Mouse (Mus musculus): Measurements from ENCODE around the gene 4930412O13Rik. TPM values are rescaled to one million over a fixed set of nuclear protein-coding genes. Genes with fewer than 3 reads are reported as not detected.

Gene 4930412O13Rik
- total RNA-seq, 2 experiments from 2014 or later = not detected

DNA sequence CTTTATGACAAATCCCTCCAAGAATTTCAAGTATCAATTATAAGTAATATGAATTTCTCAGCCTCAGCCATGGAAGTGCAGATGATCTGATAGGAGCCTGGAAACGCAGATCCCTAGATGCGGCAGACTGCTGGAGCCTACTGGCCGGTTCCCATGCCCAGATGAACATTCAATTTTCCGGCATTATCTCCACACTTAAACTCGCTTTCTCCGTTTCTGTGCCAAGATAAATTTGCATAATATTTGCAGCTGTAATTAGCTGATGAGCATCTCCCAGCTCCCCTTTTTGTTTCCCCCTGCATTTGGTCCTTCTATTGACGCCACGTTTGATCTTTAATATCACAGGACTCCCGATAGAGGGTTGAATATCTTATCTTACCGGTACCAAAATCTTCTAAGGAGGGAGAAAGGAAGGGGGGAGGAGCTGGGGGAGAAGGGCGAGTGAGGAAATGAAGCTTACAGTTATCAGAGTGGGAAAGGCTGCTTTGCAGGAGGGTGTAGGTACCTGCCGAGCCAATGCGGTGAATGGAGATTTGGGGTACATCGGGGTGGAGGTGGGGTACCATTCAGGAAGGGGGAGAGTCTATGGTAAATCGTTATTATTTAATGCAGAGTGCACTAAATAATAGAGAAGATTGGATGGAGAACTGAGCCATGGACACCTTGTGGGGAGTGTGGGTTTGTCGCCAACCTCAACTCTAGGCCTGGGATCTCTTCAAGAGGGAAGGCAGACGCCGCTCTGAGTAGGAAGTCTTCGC lies 14.0 kb downstream of the 4930412O13Rik start:
- ATAC-seq (ENCODE audit: poor library complexity, severe bottlenecking) = no peak

DNA sequence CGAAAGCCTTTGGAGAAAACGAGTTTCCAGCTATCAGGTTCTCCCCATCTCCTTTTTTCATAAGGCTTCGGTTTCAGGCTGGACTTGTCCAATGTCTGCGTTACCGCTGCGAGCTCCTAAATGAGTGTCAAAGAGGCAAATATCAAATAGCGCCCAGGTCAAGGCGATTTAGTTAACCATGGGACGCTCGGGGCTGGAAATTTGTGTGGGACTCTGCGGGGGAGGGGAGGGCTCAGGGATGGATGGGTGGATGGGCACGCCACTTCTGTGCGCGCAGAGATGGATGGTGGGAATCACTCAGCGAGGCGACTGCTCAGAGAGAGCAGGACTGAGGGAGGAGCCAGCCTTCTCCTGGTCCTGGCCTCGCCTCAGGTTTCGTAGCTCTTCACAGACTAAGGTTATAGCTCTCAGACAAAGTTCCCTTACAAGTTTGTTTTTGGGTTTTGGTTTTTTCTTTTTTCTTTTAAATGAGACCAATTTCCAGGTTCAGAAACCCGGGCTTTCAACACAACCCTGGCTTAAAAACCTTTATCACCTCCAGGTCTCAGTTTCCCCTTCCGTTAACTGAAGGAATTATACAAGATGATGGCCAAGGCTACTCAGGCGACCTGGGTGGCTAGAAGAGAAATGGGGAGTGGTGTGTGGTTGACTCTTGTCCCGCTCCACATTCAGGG lies 15.2 kb downstream of the 4930412O13Rik start:
- no peak for ATAC-seq (ENCODE audit: poor library complexity, severe bottlenecking)

DNA sequence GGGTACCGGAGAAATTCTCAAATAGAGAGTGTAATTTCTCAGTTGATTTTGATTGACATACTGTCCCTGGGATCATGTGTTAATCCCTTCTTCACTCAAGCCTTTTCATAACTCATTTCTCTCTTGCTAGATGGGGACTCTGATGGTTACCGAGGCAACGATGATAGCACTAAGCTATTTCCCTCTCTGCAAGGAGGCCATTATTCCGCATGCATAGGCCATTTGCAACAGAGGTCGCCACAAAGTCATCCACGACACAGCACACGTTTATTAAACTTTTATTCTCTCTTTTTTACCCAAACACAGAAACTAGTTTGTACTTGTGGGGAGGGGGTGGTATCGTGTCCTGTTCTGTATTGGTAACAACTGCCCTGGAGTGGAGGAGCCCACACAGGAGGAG lies 16.8 kb downstream of the 4930412O13Rik start:
- ATAC-seq (ENCODE audit: poor library complexity, severe bottlenecking) = no peak

GRCm38 (mm10) chr2:9903854-9904560 lies 23.0 kb downstream of the 4930412O13Rik start:
- no peak for ATAC-seq (ENCODE audit: poor library complexity, severe bottlenecking)

DNA sequence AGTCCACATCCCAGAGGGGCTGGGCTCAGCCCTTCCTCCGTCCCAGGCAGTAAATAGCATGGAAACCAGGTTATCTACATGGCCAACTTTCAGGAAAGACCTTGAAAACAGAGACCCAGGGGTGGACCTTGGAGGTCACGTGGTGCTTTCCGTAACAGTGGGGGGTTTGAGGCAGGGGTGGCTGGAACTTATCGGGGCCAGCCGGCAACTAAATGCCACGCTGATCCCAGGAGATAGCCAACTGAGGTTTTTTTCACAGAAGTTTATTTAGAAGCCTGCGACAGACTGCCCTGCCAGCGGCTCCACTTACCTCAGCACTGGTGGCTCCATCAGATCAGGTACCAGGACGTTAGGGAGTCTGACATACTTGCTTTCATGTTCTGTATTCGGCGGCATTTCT lies 24.9 kb downstream of the 4930412O13Rik start:
- no peak for ATAC-seq (ENCODE audit: poor library complexity, severe bottlenecking)

GRCm38 (mm10) chr2:9917602-9918001 lies 36.5 kb downstream of the 4930412O13Rik start:
- no peak for ATAC-seq (ENCODE audit: poor library complexity, severe bottlenecking)

- ATAC-seq (ENCODE audit: poor library complexity, severe bottlenecking) = no peak
Measured at GRCm38 (mm10) chr2:9918691-9919471, 37.8 kb downstream of the 4930412O13Rik start.

- ATAC-seq (ENCODE audit: poor library complexity, severe bottlenecking) = peak; percentile 40; the same call in 1 of the 2 replicates
Measured at GRCm38 (mm10) chr2:9926194-9926904, 45.3 kb downstream of the 4930412O13Rik start.

DNA sequence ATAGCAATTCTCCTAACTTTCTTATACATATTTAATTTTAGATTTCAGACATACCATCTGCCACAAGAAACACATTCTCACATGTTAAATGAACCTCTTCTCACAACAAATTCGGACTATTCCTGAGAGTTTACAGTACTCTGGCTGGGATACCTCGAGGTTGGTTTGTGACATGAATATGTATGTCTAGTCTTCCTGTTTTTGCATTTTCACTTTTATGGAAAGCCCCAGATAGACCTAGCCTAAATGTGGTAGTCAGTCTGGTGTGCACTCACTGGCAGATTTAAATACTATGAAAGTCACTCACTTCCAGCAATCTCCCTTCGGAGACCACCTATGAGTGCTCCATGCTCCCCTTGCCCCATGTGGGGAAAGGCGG lies 45.8 kb downstream of the 4930412O13Rik start:
- ATAC-seq (ENCODE audit: poor library complexity, severe bottlenecking) = no peak

Other genes starting within 250 kb of the 4930412O13Rik start
- not detected in 2 replicates for gene 9230102O04Rik, start 8.3 kb downstream of the 4930412O13Rik start, total RNA-seq (2015)
- not detected in 2 replicates for gene 9230102O04Rik, start 8.3 kb downstream of the 4930412O13Rik start, total RNA-seq (2017)
- gene Gata3, start 8.8 kb downstream of the 4930412O13Rik start, total RNA-seq (2015) = 0.45 and 0.98 TPM in 2 replicates
- 0.49 and 1.2 TPM in 2 replicates for gene Gata3, start 8.8 kb downstream of the 4930412O13Rik start, total RNA-seq (2017)
- gene Taf3, start 167.3 kb downstream of the 4930412O13Rik start, total RNA-seq (2015) = 12.5 and 13.3 TPM in 2 replicates
- gene Taf3, start 167.3 kb downstream of the 4930412O13Rik start, total RNA-seq (2017) = 8.7 and 12.6 TPM in 2 replicates
- 493 and 571 TPM in 2 replicates for gene Atp5c1, start 199.3 kb downstream of the 4930412O13Rik start, total RNA-seq (2015)
- gene Atp5c1, start 199.3 kb downstream of the 4930412O13Rik start, total RNA-seq (2017) = 410 and 491 TPM in 2 replicates
- 26.3 and 27.6 TPM in 2 replicates for gene Kin, start 199.3 kb downstream of the 4930412O13Rik start, total RNA-seq (2015)
- 24.2 and 35.6 TPM in 2 replicates for gene Kin, start 199.3 kb downstream of the 4930412O13Rik start, total RNA-seq (2017)

Measured in megakaryocyte, adult 5-6 weeks (primary cell).